Mouse (Mus musculus) G1E (cell line): Measurements from ENCODE around the gene Kifap3.

Experiments used
- CTCF ChIP-seq: IDR thresholded peaks from 2 replicates; pipeline ENCODE4 v1.5.1; 2012; ENCODE audit warnings: low read depth, low read length, inconsistent platforms, mixed read lengths
- GATA1 ChIP-seq: IDR thresholded peaks from 2 replicates; pipeline ENCODE4 v1.6.1; 2012; ENCODE audit warnings: borderline replicate concordance, low read length, inconsistent platforms, mixed read lengths
- POLR2AphosphoS5 ChIP-seq: IDR thresholded peaks from 2 replicates; pipeline ENCODE4 v1.6.1; 2012; ENCODE audit warnings: low read depth, low read length, inconsistent platforms; ENCODE audit not compliant: insufficient replicate concordance
- TAL1 ChIP-seq: conservative IDR thresholded peaks from 2 replicates; pipeline ENCODE4 v1.6.1; 2012; ENCODE audit warnings: low read depth, low read length, inconsistent platforms, mixed read lengths

GRCm38 (mm10) chr1:163779336-163780115 lies at the start of gene Kifap3:
- TF ChIP-seq CTCF, result peak; percentile 57
- TF ChIP-seq POLR2AphosphoS5, result no peak
- no peak for TF ChIP-seq GATA1
- TF ChIP-seq TAL1, result no peak
